Mouse (Mus musculus): ENCODE results near the gene Agbl5. TPM values are rescaled to one million over a fixed set of nuclear protein-coding genes. Genes with fewer than 3 reads are reported as not detected.

The Agbl5 gene
- 23.2 and 23.9 TPM in 2 replicates for polyA plus RNA-seq (2015; fragmentation: Nextera tagmentation; extraction: Ambion mirVana)

- peak; percentile 93 for ATAC-seq (replicated peaks)
- Histone ChIP-seq H3K36me3 (peaks cover 28% of the 10 kb centered on the region), H3K4me1 (peaks cover 25% of the 10 kb centered on the region), H3K27me3 (no peaks in the 10 kb centered on the region), H3K27ac (replicated peaks) (peak within 1 kb of the TSS; percentile 99), H3K4me3 (peak within 1 kb of the TSS; percentile 68), H3K9me3 (no peaks in the 10 kb centered on the region), H3K9ac (replicated peaks) (peak within 1 kb of the TSS; percentile 81), H3K4me2 (replicated peaks) (peak within 1 kb of the TSS; percentile 63)
- under 1% methylated on average over 42 of the region's 42 CpGs for WGBS
Observed at GRCm38 (mm10) chr5:30888337-30889087, at the start of gene Agbl5. Gene Agbl5, plus strand, starts transcription at chr5:30888694.

- H3K9me3 ChIP-seq: no peaks in the 10 kb centered on the region
- H3K4me2 ChIP-seq (replicated peaks): no peak overlapping the region
- H3K9ac ChIP-seq (replicated peaks): no peak overlapping the region
- WGBS: 90% methylated on average over 2 of the region's 2 CpGs
- H3K4me1 ChIP-seq: no peaks in the 10 kb centered on the region
- no peak overlapping the region for H3K4me3 ChIP-seq
- H3K27me3 ChIP-seq: no peaks in the 10 kb centered on the region
- peaks cover 11% of the 10 kb centered on the region; the same call in 1 of the 2 replicates for H3K36me3 ChIP-seq
- no peak overlapping the region for H3K27ac ChIP-seq (replicated peaks)
- no peak for ATAC-seq (replicated peaks)
Observed at GRCm38 (mm10) chr5:30839731-30840130, 48.8 kb upstream of the Agbl5 start.

- no peak for ATAC-seq (replicated peaks)
- no peak overlapping the region for H3K9ac ChIP-seq (replicated peaks)
- no peaks in the 10 kb centered on the region for H3K9me3 ChIP-seq
Observed at GRCm38 (mm10) chr5:30841896-30842295, 46.6 kb upstream of the Agbl5 start.

GRCm38 (mm10) chr5:30849891-30850555 lies 38.5 kb upstream of the Agbl5 start:
- WGBS: 63% methylated on average over 6 of the region's 6 CpGs

More at GRCm38 (mm10) chr5:30841896-30842295, 46.6 kb upstream of the Agbl5 start:
- Histone ChIP-seq H3K4me1 (no peaks in the 10 kb centered on the region), H3K27ac (replicated peaks) (no peak overlapping the region), H3K4me3 (no peak overlapping the region), H3K4me2 (replicated peaks) (no peak overlapping the region), H3K27me3 (no peaks in the 10 kb centered on the region), H3K36me3 (peaks cover 6% of the 10 kb centered on the region; the same call in 1 of the 2 replicates)
- 57% methylated on average over 3 of the region's 3 CpGs for WGBS

GRCm38 (mm10) chr5:30850556-30850925 lies 38.0 kb upstream of the Agbl5 start:
- Histone ChIP-seq H3K9ac (replicated peaks) (no peak overlapping the region), H3K4me2 (replicated peaks) (no peak overlapping the region), H3K4me1 (no peaks in the 10 kb centered on the region), H3K4me3 (no peak overlapping the region), H3K9me3 (no peaks in the 10 kb centered on the region), H3K36me3 (no peaks in the 10 kb centered on the region), H3K27me3 (no peaks in the 10 kb centered on the region), H3K27ac (replicated peaks) (no peak overlapping the region)
- no peak for ATAC-seq (replicated peaks)
- 58% methylated on average over 2 of the region's 2 CpGs for WGBS

More at GRCm38 (mm10) chr5:30849891-30850555, 38.5 kb upstream of the Agbl5 start:
- H3K27me3 ChIP-seq: no peaks in the 10 kb centered on the region
- no peak for ATAC-seq (replicated peaks)
- H3K4me2 ChIP-seq (replicated peaks): no peak overlapping the region
- no peaks in the 10 kb centered on the region for H3K4me1 ChIP-seq
- no peak overlapping the region for H3K27ac ChIP-seq (replicated peaks)
- no peak overlapping the region for H3K9ac ChIP-seq (replicated peaks)
- no peaks in the 10 kb centered on the region for H3K36me3 ChIP-seq
- H3K9me3 ChIP-seq: no peaks in the 10 kb centered on the region
- H3K4me3 ChIP-seq: no peak overlapping the region

- Histone ChIP-seq H3K27ac (replicated peaks) (no peak overlapping the region), H3K4me1 (no peaks in the 10 kb centered on the region), H3K9ac (replicated peaks) (no peak overlapping the region), H3K36me3 (no peaks in the 10 kb centered on the region), H3K9me3 (no peaks in the 10 kb centered on the region), H3K4me2 (replicated peaks) (no peak overlapping the region), H3K4me3 (no peak overlapping the region), H3K27me3 (no peaks in the 10 kb centered on the region)
- WGBS: 90% methylated on average over 4 of the region's 4 CpGs
- ATAC-seq (replicated peaks): no peak
Observed at GRCm38 (mm10) chr5:30853522-30853921, 35.0 kb upstream of the Agbl5 start.

- no peak overlapping the region for H3K4me3 ChIP-seq
- H3K9ac ChIP-seq (replicated peaks): no peak overlapping the region
- H3K9me3 ChIP-seq: no peaks in the 10 kb centered on the region
- no peaks in the 10 kb centered on the region for H3K4me1 ChIP-seq
- 55% methylated on average over 3 of the region's 3 CpGs for WGBS
- no peak for ATAC-seq (replicated peaks)
- no peaks in the 10 kb centered on the region for H3K36me3 ChIP-seq
- H3K27ac ChIP-seq (replicated peaks): no peak overlapping the region
- H3K4me2 ChIP-seq (replicated peaks): no peak overlapping the region
- no peaks in the 10 kb centered on the region for H3K27me3 ChIP-seq
Observed at GRCm38 (mm10) chr5:30855674-30856073, 32.8 kb upstream of the Agbl5 start.

- 79% methylated on average over 2 of the region's 2 CpGs for WGBS
Observed at GRCm38 (mm10) chr5:30856124-30856523, 32.4 kb upstream of the Agbl5 start.

GRCm38 (mm10) chr5:30863852-30864251 lies 24.6 kb upstream of the Agbl5 start:
- no peak overlapping the region for H3K4me3 ChIP-seq
- no peaks in the 10 kb centered on the region for H3K27me3 ChIP-seq
- H3K4me1 ChIP-seq: peaks cover under 1% of the 10 kb centered on the region
- WGBS: 46% methylated on average over 4 of the region's 4 CpGs
- no peaks in the 10 kb centered on the region for H3K9me3 ChIP-seq
- H3K36me3 ChIP-seq: peaks cover 15% of the 10 kb centered on the region; the same call in 1 of the 2 replicates
- no peak overlapping the region for H3K27ac ChIP-seq (replicated peaks)
- no peak overlapping the region for H3K4me2 ChIP-seq (replicated peaks)
- no peak overlapping the region for H3K9ac ChIP-seq (replicated peaks)
- ATAC-seq (replicated peaks): no peak

More at GRCm38 (mm10) chr5:30856124-30856523, 32.4 kb upstream of the Agbl5 start:
- ATAC-seq (replicated peaks): no peak
- Histone ChIP-seq H3K4me3 (no peak overlapping the region), H3K9me3 (no peaks in the 10 kb centered on the region), H3K36me3 (no peaks in the 10 kb centered on the region), H3K9ac (replicated peaks) (no peak overlapping the region), H3K4me2 (replicated peaks) (no peak overlapping the region), H3K4me1 (no peaks in the 10 kb centered on the region), H3K27me3 (no peaks in the 10 kb centered on the region), H3K27ac (replicated peaks) (no peak overlapping the region)

GRCm38 (mm10) chr5:30864322-30864721 lies 24.2 kb upstream of the Agbl5 start:
- Histone ChIP-seq H3K27ac (replicated peaks) (no peak overlapping the region), H3K9ac (replicated peaks) (no peak overlapping the region), H3K4me3 (no peak overlapping the region), H3K4me2 (replicated peaks) (no peak overlapping the region), H3K4me1 (peaks cover 5% of the 10 kb centered on the region), H3K9me3 (no peaks in the 10 kb centered on the region), H3K36me3 (peaks cover 15% of the 10 kb centered on the region; the same call in 1 of the 2 replicates), H3K27me3 (no peaks in the 10 kb centered on the region)
- 59% methylated on average over 15 of the region's 15 CpGs for WGBS
- ATAC-seq (replicated peaks): no peak

GRCm38 (mm10) chr5:30866871-30867270 lies 21.6 kb upstream of the Agbl5 start:
- Histone ChIP-seq H3K4me3 (no peak overlapping the region), H3K27ac (replicated peaks) (no peak overlapping the region), H3K27me3 (no peaks in the 10 kb centered on the region), H3K4me2 (replicated peaks) (no peak overlapping the region), H3K9me3 (no peaks in the 10 kb centered on the region), H3K4me1 (peaks cover 19% of the 10 kb centered on the region), H3K36me3 (peaks cover 24% of the 10 kb centered on the region), H3K9ac (replicated peaks) (no peak overlapping the region)
- no peak for ATAC-seq (replicated peaks)
- 93% methylated on average over 3 of the region's 3 CpGs for WGBS

- no peak within 1 kb of the TSS for H3K9ac ChIP-seq (replicated peaks)
- H3K4me3 ChIP-seq: no peak within 1 kb of the TSS
- H3K4me1 ChIP-seq: peaks cover 19% of the 10 kb centered on the region
- no peak within 1 kb of the TSS for H3K27ac ChIP-seq (replicated peaks)
- H3K27me3 ChIP-seq: no peaks in the 10 kb centered on the region
- 96% methylated on average over 3 of the region's 3 CpGs for WGBS
- peaks cover 26% of the 10 kb centered on the region for H3K36me3 ChIP-seq
- H3K4me2 ChIP-seq (replicated peaks): peak within 1 kb of the TSS; percentile 61; the same call in 1 of the 2 replicates
- no peaks in the 10 kb centered on the region for H3K9me3 ChIP-seq
- ATAC-seq (replicated peaks): no peak
Observed at GRCm38 (mm10) chr5:30867712-30868111, 20.8 kb upstream of the Agbl5 start, which contains the start of gene Tmem214. Gene Tmem214, plus strand, starts transcription at chr5:30868012.
